Mouse (Mus musculus) intestine, postnatal 0 days (tissue): ENCODE measurements around the gene Uqcr10. TPM values are rescaled to one million over a fixed set of nuclear protein-coding genes. Genes with fewer than 3 reads are reported as not detected.

Experiments used
- ATAC-seq: fragments of 200-750 bp; cut with Nextera tagmentation; 2 replicates; pipeline ENCODE4 v1.8.0; 2017; ENCODE audit warnings: mild to moderate bottlenecking, moderate TSS enrichment, moderate library complexity
- H3K27ac ChIP-seq: fragments of 300-500 bp; sonication (generic); 2 replicates; pipeline ENCODE4 v1.5.1; 2014; ENCODE audit warnings: mild to moderate bottlenecking, low read depth, low read length, moderate library complexity
- H3K27me3 ChIP-seq: fragments of 300-500 bp; sonication (generic); replicated peaks from 2 replicates; pipeline ENCODE4 v1.6.1; 2014; ENCODE audit warnings: low read length, mixed read lengths; ENCODE audit not compliant: control insufficient read depth, insufficient read depth
- H3K36me3 ChIP-seq: fragments of 300-500 bp; sonication (generic); 2 replicates; pipeline ENCODE4 v1.6.1; 2014; ENCODE audit warnings: mild to moderate bottlenecking, moderate library complexity; ENCODE audit not compliant: control insufficient read depth, insufficient read depth
- H3K4me1 ChIP-seq: fragments of 300-500 bp; sonication (generic); replicated peaks from 2 replicates; pipeline ENCODE4 v1.6.1; 2014; ENCODE audit warnings: antibody characterized with exemption, low read length, mixed read lengths; ENCODE audit not compliant: control insufficient read depth, insufficient read depth
- H3K4me2 ChIP-seq: fragments of 300-500 bp; sonication (generic); replicated peaks from 2 replicates; pipeline ENCODE4 v1.6.1; 2014; ENCODE audit warnings: low read depth, mild to moderate bottlenecking, moderate library complexity
- H3K4me3 ChIP-seq: fragments of 300-500 bp; sonication (generic); 2 replicates; pipeline ENCODE4 v1.5.1; 2014; ENCODE audit warnings: low read depth, low read length
- H3K9ac ChIP-seq: fragments of 300-500 bp; sonication (generic); 2 replicates; pipeline ENCODE4 v1.6.1; 2014; ENCODE audit warnings: mild to moderate bottlenecking, low read depth, low read length
- H3K9me3 ChIP-seq: fragments of 300-500 bp; sonication (generic); 2 replicates; pipeline ENCODE4 v1.6.1; 2016; ENCODE audit warnings: mixed run types; ENCODE audit not compliant: control insufficient read depth
- CTCF ChIP-seq: sonication (generic); IDR thresholded peaks from 2 replicates; pipeline ENCODE4 v1.5.1; 2016; ENCODE audit warnings: low read depth, mild to moderate bottlenecking, control low read depth, antibody characterized with exemption, moderate library complexity
- WGBS: fragments of 180-500 bp; shearing (Covaris S2); extraction: QIAGEN DNeasy Blood & Tissue Kit; methylation state at CpG from one replicate; pipeline ENCODE4 v1.1.7; 2014; 5-methylcytosine and 5-hydroxymethylcytosine counted together
- polyA plus RNA-seq: library from polyadenylated mRNA; unstranded; fragments of >200 nt; fragmentation: Nextera tagmentation; extraction: Ambion mirVana; gene quantifications from 2 replicates; pipeline ENCODE4 v1.2.1, GENCODE M21; 2015

Gene Uqcr10
- polyA plus RNA-seq, 1 experiment from 2014 or later = 1,847 TPM

DNA sequence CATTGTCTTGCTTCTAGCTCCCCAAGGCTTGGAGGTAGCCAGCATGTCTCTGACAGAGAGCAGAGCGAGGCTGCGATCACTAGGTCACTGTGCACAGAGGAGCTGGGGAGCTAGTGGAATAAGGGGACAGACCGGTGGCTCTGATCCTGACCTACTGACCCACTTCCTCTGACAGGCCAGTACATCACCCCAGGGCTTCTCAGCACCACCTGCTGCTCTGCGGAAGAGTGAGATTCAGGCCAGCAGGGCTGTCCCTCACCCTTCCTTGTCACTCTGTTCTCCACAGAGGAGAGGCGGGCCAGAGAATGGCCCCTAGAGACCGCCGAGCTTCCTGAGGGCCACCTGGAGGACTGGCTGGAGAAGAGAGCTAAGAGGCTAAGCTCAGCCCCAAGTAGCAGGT, 27.6 kb upstream of the Uqcr10 start:
- Histone ChIP-seq H3K9me3 (no peaks in the 10 kb centered on the region), H3K4me2 (no peak overlapping the region), H3K4me1 (0 out of 2 replicates have a peak, but pooled peaks cover 3% of the 10 kb centered on the region), H3K4me3 (no peak overlapping the region), H3K27ac (no peak overlapping the region), H3K36me3 (0 out of 2 replicates have a peak, but pooled peaks cover 8% of the 10 kb centered on the region), H3K9ac (no peak overlapping the region), H3K27me3 (no peaks in the 10 kb centered on the region)
- no peak for ATAC-seq
- WGBS = 85% methylated on average over 6 of the region's 7 CpGs
- no peak for TF ChIP-seq CTCF

DNA sequence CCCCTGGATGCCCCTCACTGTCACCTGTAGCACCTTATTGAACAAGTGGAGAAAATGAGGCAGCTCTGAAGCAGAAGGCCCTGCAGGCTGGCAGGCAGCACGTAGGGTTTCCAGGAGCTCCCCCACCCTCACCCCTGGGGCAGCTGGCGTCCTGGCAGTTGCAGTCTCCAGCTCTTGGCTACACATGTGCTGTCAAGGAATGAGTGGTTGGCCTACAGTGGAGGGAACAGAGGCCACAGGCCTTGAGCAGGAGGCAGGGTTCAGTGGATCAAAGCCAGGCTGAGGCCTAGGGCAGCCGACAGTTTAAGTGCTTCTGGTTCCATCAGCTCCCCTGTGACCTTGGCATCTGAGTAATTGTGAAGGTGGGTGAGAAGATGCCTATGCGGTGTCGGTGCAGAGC, 26.8 kb upstream of the Uqcr10 start:
- Histone ChIP-seq H3K36me3 (peaks cover 8% of the 10 kb centered on the region; the same call in 1 of the 2 replicates), H3K27ac (no peak overlapping the region), H3K9ac (no peak overlapping the region), H3K4me2 (no peak overlapping the region), H3K4me1 (0 out of 2 replicates have a peak, but pooled peaks cover 3% of the 10 kb centered on the region), H3K4me3 (no peak overlapping the region), H3K9me3 (no peaks in the 10 kb centered on the region), H3K27me3 (no peaks in the 10 kb centered on the region)
- no peak for ATAC-seq
- no peak for TF ChIP-seq CTCF
- 82% methylated on average over 5 of the region's 5 CpGs for WGBS

DNA sequence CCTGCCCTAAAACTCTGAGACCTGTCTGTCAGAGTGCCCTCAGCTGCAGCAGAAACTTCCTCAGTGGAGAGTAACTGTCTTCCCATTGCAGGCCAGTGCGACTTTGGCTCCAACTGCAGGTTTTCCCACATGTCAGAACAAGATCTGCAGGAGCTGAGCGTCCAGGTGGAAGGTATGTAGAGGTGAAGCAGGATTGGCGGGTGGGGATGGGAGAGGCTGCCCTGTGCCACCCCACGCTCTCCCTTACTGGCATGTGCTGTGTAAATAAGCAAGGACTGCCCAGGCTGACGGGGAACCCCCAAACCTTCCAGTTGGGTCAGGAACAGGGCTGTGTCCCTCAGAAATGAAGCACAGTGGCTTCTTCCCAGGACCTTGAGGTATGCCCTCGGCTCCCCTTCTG, 26.0 kb upstream of the Uqcr10 start:
- Histone ChIP-seq H3K36me3 (peaks cover 8% of the 10 kb centered on the region; the same call in 1 of the 2 replicates), H3K27me3 (no peaks in the 10 kb centered on the region), H3K27ac (no peak overlapping the region), H3K9me3 (no peaks in the 10 kb centered on the region), H3K4me2 (no peak overlapping the region), H3K9ac (no peak overlapping the region; the same call in 1 of the 2 replicates), H3K4me1 (0 out of 2 replicates have a peak, but pooled peaks cover 3% of the 10 kb centered on the region), H3K4me3 (no peak overlapping the region)
- ATAC-seq = no peak
- WGBS = 53% methylated on average over 6 of the region's 6 CpGs
- TF ChIP-seq CTCF = no peak

DNA sequence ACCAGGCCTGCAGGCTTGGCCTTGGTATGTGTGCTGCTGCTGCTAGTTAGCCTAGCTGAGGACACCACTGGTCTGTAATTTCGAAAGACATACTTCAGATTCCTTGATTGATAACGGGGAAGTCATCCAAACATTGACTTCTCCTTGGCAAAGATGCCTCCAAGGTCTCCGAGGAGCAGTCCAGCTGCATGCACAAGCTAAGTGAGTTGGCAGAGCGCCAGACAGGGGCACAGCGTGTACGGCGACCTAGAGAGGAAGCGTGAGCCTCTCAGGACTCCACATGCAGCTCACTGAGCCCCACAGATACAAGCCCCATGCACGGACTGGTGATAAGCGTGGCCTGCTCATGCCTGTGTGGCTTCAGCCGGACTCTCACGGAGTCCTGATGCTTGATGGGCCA, 25.5 kb upstream of the Uqcr10 start:
- 30% methylated on average over 12 of the region's 12 CpGs for WGBS
- TF ChIP-seq CTCF = no peak
- Histone ChIP-seq H3K36me3 (peaks cover 11% of the 10 kb centered on the region; the same call in 1 of the 2 replicates), H3K9me3 (no peaks in the 10 kb centered on the region), H3K4me3 (no peak overlapping the region), H3K9ac (no peak overlapping the region), H3K4me2 (no peak overlapping the region), H3K27ac (no peak overlapping the region), H3K4me1 (0 out of 2 replicates have a peak, but pooled peaks cover 3% of the 10 kb centered on the region), H3K27me3 (no peaks in the 10 kb centered on the region)
- no peak for ATAC-seq

DNA sequence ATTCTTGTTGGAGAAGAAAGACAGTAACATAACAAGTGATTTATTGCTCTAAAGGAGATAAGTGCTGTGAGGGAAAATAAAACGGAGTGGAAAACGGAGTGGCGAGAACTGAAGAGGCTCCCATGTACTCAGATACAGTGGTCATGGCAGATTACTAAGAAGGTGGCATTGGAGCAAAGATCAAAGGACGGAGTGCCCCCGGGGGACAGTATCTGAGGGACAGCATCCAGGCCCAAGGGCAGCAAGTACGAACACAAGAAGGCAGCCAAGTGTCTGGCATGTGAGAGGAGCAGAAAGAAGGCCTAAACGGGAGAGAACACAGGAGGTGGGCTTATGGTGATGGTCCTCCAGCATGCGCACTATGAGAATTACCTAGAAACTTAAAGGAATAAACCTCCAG, 17.6 kb upstream of the Uqcr10 start:
- Histone ChIP-seq H3K9ac (no peak overlapping the region), H3K36me3 (peaks cover 15% of the 10 kb centered on the region; the same call in 1 of the 2 replicates), H3K4me1 (no peaks in the 10 kb centered on the region), H3K27ac (no peak overlapping the region), H3K27me3 (no peaks in the 10 kb centered on the region), H3K4me2 (no peak overlapping the region), H3K4me3 (no peak overlapping the region), H3K9me3 (no peaks in the 10 kb centered on the region)
- ATAC-seq = no peak
- WGBS = 57% methylated on average over 8 of the region's 8 CpGs
- TF ChIP-seq CTCF = no peak

DNA sequence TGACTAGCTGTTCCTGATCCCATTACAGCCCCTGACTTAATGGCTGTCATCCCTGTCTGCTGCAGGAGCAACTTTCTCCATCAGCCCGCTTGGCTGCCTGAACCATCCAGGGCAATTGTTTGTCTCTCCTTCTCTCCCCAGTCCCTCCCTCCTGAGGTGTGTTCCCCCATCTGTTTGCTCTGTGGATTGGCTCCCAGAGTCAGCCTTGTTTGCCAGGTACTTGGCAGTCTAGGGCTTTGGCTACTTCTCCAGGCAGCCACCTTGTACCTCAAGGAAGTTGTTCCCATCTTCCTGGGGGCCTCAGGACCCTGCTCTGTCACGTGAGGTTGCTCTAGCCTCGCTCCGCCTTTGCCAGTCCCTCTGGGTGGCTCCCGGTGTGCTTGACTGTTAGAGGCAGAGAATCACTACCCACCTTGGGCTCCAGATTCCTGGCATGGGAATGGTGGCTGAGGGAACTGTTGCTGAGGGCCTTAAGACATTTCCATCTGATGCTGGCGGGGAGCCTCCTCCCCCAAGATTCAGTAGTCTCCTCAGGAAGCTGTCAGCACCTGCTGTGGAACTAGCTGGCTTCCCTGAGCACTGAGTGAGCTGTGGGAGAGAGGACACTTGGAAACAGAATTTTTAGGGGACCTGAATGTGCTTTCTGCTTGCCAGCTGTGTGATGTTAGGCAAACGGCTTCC, 16.9 kb upstream of the Uqcr10 start:
- H3K9me3 ChIP-seq = no peaks in the 10 kb centered on the region
- no peak overlapping the region for H3K4me2 ChIP-seq
- no peak overlapping the region for H3K4me3 ChIP-seq
- ATAC-seq = no peak
- H3K9ac ChIP-seq = no peak overlapping the region
- peaks cover 15% of the 10 kb centered on the region; the same call in 1 of the 2 replicates for H3K36me3 ChIP-seq
- TF ChIP-seq CTCF = no peak
- WGBS = 42% methylated on average over 7 of the region's 7 CpGs
- H3K27me3 ChIP-seq = no peaks in the 10 kb centered on the region
- H3K27ac ChIP-seq = no peak overlapping the region
- no peaks in the 10 kb centered on the region for H3K4me1 ChIP-seq
